Mouse (Mus musculus) spleen, postnatal 10 days (tissue): ENCODE measurements around the gene Kcna2.

Experiments
- DNase-seq, 2 experiments: peaks; one replicate each; pipeline ENCODE4 v3.0.0; 2021 to 2022; ENCODE audit warnings: low spot score in 2 of 2

Kcna2 gene

GRCm38 (mm10) chr3:107100811-107101455 is at the start of gene Kcna2:
TSS of gene Kcna2 (plus strand) at chr3:107101146.
- no peak for DNase-seq

- no peak for DNase-seq
Observed at GRCm38 (mm10) chr3:107061468-107061867, 39.5 kb upstream of the Kcna2 start.

GRCm38 (mm10) chr3:107062771-107063170 is 38.2 kb upstream of the Kcna2 start:
- no peak for DNase-seq

GRCm38 (mm10) chr3:107065510-107066095 is 35.3 kb upstream of the Kcna2 start:
- DNase-seq: no peak

- no peak for DNase-seq
Observed at GRCm38 (mm10) chr3:107066165-107066850, 34.6 kb upstream of the Kcna2 start.

GRCm38 (mm10) chr3:107067245-107067644 is 33.7 kb upstream of the Kcna2 start:
- no peak for DNase-seq

GRCm38 (mm10) chr3:107073863-107074262 is 27.1 kb upstream of the Kcna2 start:
- DNase-seq: no peak

GRCm38 (mm10) chr3:107075705-107076104 is 25.2 kb upstream of the Kcna2 start:
- no peak for DNase-seq

- DNase-seq: no peak
Observed at GRCm38 (mm10) chr3:107076658-107077057, 24.3 kb upstream of the Kcna2 start.

- no peak for DNase-seq
Observed at GRCm38 (mm10) chr3:107077101-107077500, 23.8 kb upstream of the Kcna2 start.

GRCm38 (mm10) chr3:107080803-107081202 is 20.1 kb upstream of the Kcna2 start:
- no peak for DNase-seq

- no peak for DNase-seq
Observed at GRCm38 (mm10) chr3:107081227-107081626, 19.7 kb upstream of the Kcna2 start.

GRCm38 (mm10) chr3:107084586-107084985 is 16.4 kb upstream of the Kcna2 start:
- DNase-seq: no peak

GRCm38 (mm10) chr3:107087410-107087809 is 13.5 kb upstream of the Kcna2 start:
- DNase-seq: no peak

- no peak for DNase-seq
Observed at GRCm38 (mm10) chr3:107088820-107089219, 12.1 kb upstream of the Kcna2 start.

GRCm38 (mm10) chr3:107089475-107089874 is 11.5 kb upstream of the Kcna2 start:
- no peak for DNase-seq

- no peak for DNase-seq
Observed at GRCm38 (mm10) chr3:107090001-107090400, 10.9 kb upstream of the Kcna2 start.

GRCm38 (mm10) chr3:107090403-107091150 is 10.4 kb upstream of the Kcna2 start:
- no peak for DNase-seq

- DNase-seq: peak; percentile 20 to 41
Observed at GRCm38 (mm10) chr3:107094028-107094427, 6.9 kb upstream of the Kcna2 start.

- no peak for DNase-seq
Observed at GRCm38 (mm10) chr3:107096269-107096731, 4.6 kb upstream of the Kcna2 start.

GRCm38 (mm10) chr3:107099866-107100265 is 1.1 kb upstream of the Kcna2 start:
- DNase-seq: no peak

- no peak for DNase-seq
Observed at GRCm38 (mm10) chr3:107101456-107101786, 475 bp downstream of the Kcna2 start.
